Mouse (Mus musculus) left cerebral cortex, postnatal 25 days (tissue): ENCODE results near the gene Pex5. TPM values are rescaled to one million over a fixed set of nuclear protein-coding genes. Genes with fewer than 3 reads are reported as not detected.
A peak's percentile ranks its signal among the peaks of the same experiment; 100 is the strongest.

Experiments used
- DNase-seq, 2 experiments: peaks; one replicate each; pipeline ENCODE4 v3.0.0; 2022; ENCODE audit warnings: low spot score in 2 of 2, mixed read lengths in 1 of 2
- intact Hi-C: fragments of 180-260 bp; cut with DNase I; formaldehyde crosslinking; loops from one replicate; pipeline ENCODE4 v1.15.1; 2025
- total RNA-seq, 2 experiments: library from RNA; stranded (reverse); gene quantifications; 2 replicates each; pipeline ENCODE4 v1.2.3; 2021

The Pex5 gene
- 10 to 100 TPM; 64.8 to 73.3 TPM for total RNA-seq

GRCm38 (mm10) chr6:124414927-124415325 is at the start of gene Pex5:
Gene Pex5 (minus strand): TSS chr6:124415067.
- DNase-seq = peak; percentile 93 to 98
- intact Hi-C loops = loop anchor here (1.0 kb wide), 1 partner anchor 49 kb away; the partner anchor contains the start of gene Clstn3

- intact Hi-C loops = loop anchor here (1.0 kb wide), 1 partner anchor 49 kb away; the partner anchor contains the start of gene Pex5
- peak; percentile 23 to 30 for DNase-seq
Measured at GRCm38 (mm10) chr6:124463881-124464291, 49.0 kb upstream of the Pex5 start.

GRCm38 (mm10) chr6:124459388-124459787 is 44.5 kb upstream of the Pex5 start:
- DNase-seq = no peak
- intact Hi-C loops = no loop called here

- intact Hi-C loops = no loop called here
Measured at GRCm38 (mm10) chr6:124458505-124458904, 43.6 kb upstream of the Pex5 start.

GRCm38 (mm10) chr6:124457827-124458226 is 43.0 kb upstream of the Pex5 start:
- no peak for DNase-seq
- intact Hi-C loops = no loop called here

More at GRCm38 (mm10) chr6:124458505-124458904, 43.6 kb upstream of the Pex5 start:
- no peak for DNase-seq

GRCm38 (mm10) chr6:124456243-124456642 is 41.4 kb upstream of the Pex5 start:
- intact Hi-C loops = no loop called here
- no peak for DNase-seq

GRCm38 (mm10) chr6:124453756-124454155 is 38.9 kb upstream of the Pex5 start:
- intact Hi-C loops = no loop called here
- DNase-seq = no peak

GRCm38 (mm10) chr6:124451995-124452394 is 37.1 kb upstream of the Pex5 start:
- no peak for DNase-seq
- intact Hi-C loops = no loop called here

GRCm38 (mm10) chr6:124449668-124450383 is 35.0 kb upstream of the Pex5 start:
- DNase-seq = no peak
- intact Hi-C loops = no loop called here

- intact Hi-C loops = no loop called here
- DNase-seq = no peak
Measured at GRCm38 (mm10) chr6:124448959-124449667, 34.2 kb upstream of the Pex5 start.

- no peak for DNase-seq
- intact Hi-C loops = no loop called here
Measured at GRCm38 (mm10) chr6:124448186-124448852, 33.5 kb upstream of the Pex5 start.

- DNase-seq = no peak
- intact Hi-C loops = no loop called here
Measured at GRCm38 (mm10) chr6:124447356-124447755, 32.5 kb upstream of the Pex5 start.

- intact Hi-C loops = no loop called here
- no peak for DNase-seq
Measured at GRCm38 (mm10) chr6:124446459-124446858, 31.6 kb upstream of the Pex5 start.

- intact Hi-C loops = no loop called here
- no peak for DNase-seq
Measured at GRCm38 (mm10) chr6:124446024-124446423, 31.2 kb upstream of the Pex5 start.

- intact Hi-C loops = no loop called here
- no peak for DNase-seq
Measured at GRCm38 (mm10) chr6:124443338-124443737, 28.5 kb upstream of the Pex5 start.

GRCm38 (mm10) chr6:124436245-124436644 is 21.4 kb upstream of the Pex5 start:
- intact Hi-C loops = no loop called here
- DNase-seq = no peak

- intact Hi-C loops = no loop called here
- no peak for DNase-seq
Measured at GRCm38 (mm10) chr6:124435173-124435572, 20.3 kb upstream of the Pex5 start.

GRCm38 (mm10) chr6:124433688-124434324 is 18.9 kb upstream of the Pex5 start:
- DNase-seq = no peak
- intact Hi-C loops = no loop called here

GRCm38 (mm10) chr6:124430784-124431495 is 16.1 kb upstream of the Pex5 start:
- intact Hi-C loops = no loop called here
- no peak for DNase-seq
